ENCODE assay signal across 18 mouse cellular contexts in the genomic region with DNA sequence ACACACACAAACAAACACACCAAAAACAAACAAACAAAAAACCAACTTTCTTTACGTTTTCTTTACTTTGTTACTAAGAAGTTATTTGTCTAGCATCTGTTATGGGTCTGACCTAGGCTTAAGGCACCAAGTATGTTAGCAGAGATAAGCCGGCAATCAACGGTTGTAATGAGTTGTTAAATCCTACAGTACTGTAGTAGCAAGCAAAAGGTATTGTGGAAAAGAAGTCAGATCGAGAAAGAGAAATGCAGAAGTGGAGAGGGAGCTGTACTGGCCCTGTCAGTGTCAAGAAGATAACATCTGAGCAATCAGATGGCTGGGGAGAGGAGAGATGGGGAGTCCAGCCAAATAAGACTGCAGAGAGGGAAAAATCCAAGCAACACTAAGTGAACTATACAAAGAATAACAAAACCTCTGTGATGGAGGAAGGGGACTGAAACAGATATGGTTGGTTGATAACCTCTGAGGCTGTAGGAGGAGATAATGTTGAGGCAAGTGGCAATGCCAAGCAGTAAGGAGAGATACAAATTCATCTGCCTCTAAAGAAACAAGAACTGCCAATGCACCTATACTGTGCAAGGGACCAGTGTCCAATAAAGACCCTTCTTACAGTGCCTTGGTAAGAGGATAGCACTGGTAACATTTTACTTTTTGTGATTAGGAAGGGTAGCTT. TPM values are rescaled to one million over a fixed set of nuclear protein-coding genes. Genes with fewer than 3 reads are reported as not detected.
A peak's percentile ranks its signal among the peaks of the same experiment; 100 is the strongest.
DNase-seq lines count a peak whose midpoint lies in the region; ATAC-seq and TF ChIP-seq lines count a peak whose summit lies in the region.
"Had no signal": no experiment of that assay in that cellular context is flagged by ENCODE, and none has a peak within 500 bp of the region (broad histone marks: within the 10 kb centered on the region; RNA-seq: fewer than 3 reads in every experiment).

No protein-coding gene starts in this region.

- no peaks in the 10 kb centered on the region for H3K36me3 ChIP-seq in heart, embryonic 13.5 days
- no peaks in the 10 kb centered on the region for H3K36me3 ChIP-seq in G1E (replicated peaks)
- peaks cover 51% of the 10 kb centered on the region for H3K36me3 ChIP-seq in liver, embryonic 14.5 days (replicated peaks; ENCODE audit: control insufficient read depth, insufficient read depth, low read depth)
- no peaks in the 10 kb centered on the region for H3K36me3 ChIP-seq in neural tube, embryonic 15.5 days
- H3K36me3 ChIP-seq: embryonic facial prominence, embryonic 10.5 days; hindbrain, embryonic 10.5 days; limb, embryonic 13.5 days; neural tube, embryonic 13.5 days had no signal

- WGBS in heart, embryonic 13.5 days = 35% methylated on average over 4 of the region's 4 CpGs
- 5% methylated on average over 4 of the region's 4 CpGs for WGBS in liver, embryonic 14.5 days (ENCODE audit: insufficient replicate concordance)
- WGBS in neural tube, embryonic 15.5 days = 90% methylated on average over 4 of the region's 4 CpGs

- no peak for ATAC-seq in heart, embryonic 13.5 days (ENCODE audit: extremely low read depth, insufficient number of reproducible peaks, low FRiP score, low TSS enrichment)
- peak; percentile 86 for ATAC-seq in G1E (ENCODE audit: extremely low read depth, insufficient number of reproducible peaks, low FRiP score, poor library complexity, severe bottlenecking)
- peak; percentile 49 for ATAC-seq in erythroblast, adult 5-6 weeks (replicated peaks; ENCODE audit: low FRiP score, poor library complexity, severe bottlenecking)
- peak; percentile 38; the same call in 1 of the 2 replicates for ATAC-seq in liver, embryonic 14.5 days (ENCODE audit: insufficient read depth)
- no peak for ATAC-seq in neural tube, embryonic 15.5 days (ENCODE audit: low FRiP score)

- H3K9me3 ChIP-seq in heart, embryonic 13.5 days = no peaks in the 10 kb centered on the region
- H3K9me3 ChIP-seq in G1E (replicated peaks) = no peaks in the 10 kb centered on the region
- no peaks in the 10 kb centered on the region for H3K9me3 ChIP-seq in liver, embryonic 14.5 days (ENCODE audit: control insufficient read depth, low read length)
- H3K9me3 ChIP-seq in neural tube, embryonic 15.5 days (replicated peaks) = no peaks in the 10 kb centered on the region
- H3K9me3 ChIP-seq: embryonic facial prominence, embryonic 10.5 days; hindbrain, embryonic 10.5 days; limb, embryonic 13.5 days; neural tube, embryonic 13.5 days had no signal

- no peaks in the 10 kb centered on the region for H3K4me1 ChIP-seq in heart, embryonic 13.5 days
- peaks cover 67% of the 10 kb centered on the region for H3K4me1 ChIP-seq in G1E (ENCODE audit: insufficient read depth, low read depth, low read length)
- peaks cover 28 to 40% of the 10 kb centered on the region in 2 experiments for H3K4me1 ChIP-seq in liver, embryonic 14.5 days (replicated peaks; ENCODE audit: control insufficient read depth in 2 of 2, insufficient read depth in 2 of 2, low read length in 1 of 2)
- H3K4me1 ChIP-seq in neural tube, embryonic 15.5 days = no peaks in the 10 kb centered on the region
- H3K4me1 ChIP-seq: embryonic facial prominence, embryonic 10.5 days; hindbrain, embryonic 10.5 days; neural tube, embryonic 13.5 days had no signal

- peak overlapping the region; percentile 43 for H3K4me2 ChIP-seq in heart, embryonic 13.5 days
- H3K4me2 ChIP-seq in liver, embryonic 14.5 days (ENCODE audit: low read depth) = peak overlapping the region; percentile 94
- no peak overlapping the region for H3K4me2 ChIP-seq in neural tube, embryonic 15.5 days
- H3K4me2 ChIP-seq: limb, embryonic 13.5 days; neural tube, embryonic 13.5 days had no signal

- no peak for TF ChIP-seq CTCF in G1E (IDR thresholded peaks at IDR 0.05; ENCODE audit: low read depth, low read length)
- no peak for TF ChIP-seq CTCF in liver, embryonic 14.5 days (IDR thresholded peaks at IDR 0.05; ENCODE audit: low read depth)

- H3K27ac ChIP-seq in heart, embryonic 13.5 days (replicated peaks) = 0 out of 2 replicates have a peak overlapping the region, but pooled peaks have one; percentile 12
- peak overlapping the region; percentile 98 for H3K27ac ChIP-seq in liver, embryonic 14.5 days
- H3K27ac ChIP-seq in neural tube, embryonic 15.5 days (replicated peaks) = no peak overlapping the region
- H3K27ac ChIP-seq: embryonic facial prominence, embryonic 10.5 days; hindbrain, embryonic 10.5 days; limb, embryonic 13.5 days; neural tube, embryonic 13.5 days had no signal

- H3K4me3 ChIP-seq in heart, embryonic 13.5 days = peak overlapping the region; percentile 26
- H3K4me3 ChIP-seq in G1E (ENCODE audit: low read depth, low read length) = no peak overlapping the region; the same call in 1 of the 2 replicates
- peak overlapping the region; percentile 94 to 100 for H3K4me3 ChIP-seq in liver, embryonic 14.5 days (ENCODE audit: insufficient read depth in 1 of 2, low read depth in 2 of 2, low read length in 2 of 2)
- no peak overlapping the region for H3K4me3 ChIP-seq in neural tube, embryonic 15.5 days (replicated peaks)
- H3K4me3 ChIP-seq: embryonic facial prominence, embryonic 10.5 days; hindbrain, embryonic 10.5 days; limb, embryonic 13.5 days; neural tube, embryonic 13.5 days had no signal

- no peaks in the 10 kb centered on the region for H3K27me3 ChIP-seq in heart, embryonic 13.5 days (replicated peaks)
- no peaks in the 10 kb centered on the region for H3K27me3 ChIP-seq in G1E (ENCODE audit: insufficient read depth, low read length)
- H3K27me3 ChIP-seq in liver, embryonic 14.5 days (ENCODE audit: control insufficient read depth, insufficient read depth, low read length) = no peaks in the 10 kb centered on the region
- H3K27me3 ChIP-seq in neural tube, embryonic 15.5 days (replicated peaks) = no peaks in the 10 kb centered on the region
- H3K27me3 ChIP-seq: limb, embryonic 13.5 days; neural tube, embryonic 13.5 days had no signal

- DNase-seq in heart, postnatal 4 days = no peak
- peak; percentile 41 for DNase-seq in G1E (ENCODE audit: low spot score)
- no peak for DNase-seq in liver, embryonic 14.5 days (ENCODE audit: low read depth in 3 of 3, low spot score in 3 of 3)
- DNase-seq in kidney, adult 11 months = no peak
- DNase-seq in testis, postnatal 10 days (ENCODE audit: low spot score) = no peak
- DNase-seq: adrenal gland, adult 2 months; cerebellum, adult 11-12 months; cerebellum, postnatal 36 days; lung, postnatal 10 days; right cerebral cortex, postnatal 14 days; thymus, postnatal 4 days had no signal

- H3K9ac ChIP-seq in heart, embryonic 13.5 days = peak overlapping the region; percentile 14; the same call in 1 of the 2 replicates
- H3K9ac ChIP-seq in liver, embryonic 14.5 days (replicated peaks) = peak overlapping the region; percentile 99
- H3K9ac ChIP-seq in neural tube, embryonic 15.5 days (replicated peaks) = no peak overlapping the region
- H3K9ac ChIP-seq: limb, embryonic 13.5 days; neural tube, embryonic 13.5 days had no signal

- TF ChIP-seq EP300 in liver, embryonic 14.5 days (IDR thresholded peaks at IDR 0.05; ENCODE audit: low read depth) = peak; percentile 69

RNA-seq across cellular contexts. Expression of a gene that starts 14.3 kb away (rescaled TPM):
- polyA plus RNA-seq in heart, embryonic 13.5 days (2015; fragmentation: Nextera tagmentation; extraction: Ambion mirVana) = 2.8 and 4.7 TPM in 2 replicates
- total RNA-seq in heart, postnatal 4 days (2021) = 1 to 10 TPM; 1.7 to 1.8 TPM
- 10.5 and 64.3 TPM in 2 replicates for total RNA-seq in G1E (2014; fragmentation: Nextera tagmentation)
- total RNA-seq in G1E (2017) = 1.5 and 2.3 TPM in 2 replicates
- 0.12 and 0.18 TPM in 2 replicates for polyA plus RNA-seq in G1E (2012)
- total RNA-seq in erythroblast, adult 5-6 weeks (2015; ENCODE audit: low replicate concordance) = 700 and 785 TPM in 2 replicates
- total RNA-seq in erythroblast, adult 5-6 weeks (2017; ENCODE audit: low replicate concordance) = 760 and 890 TPM in 2 replicates
- 82.3 and 110 TPM in 2 replicates for polyA plus RNA-seq in liver, embryonic 14.5 days (2012; rRNA removed)
- polyA plus RNA-seq in liver, embryonic 14.5 days (2014; fragmentation: Nextera tagmentation; extraction: Ambion mirVana) = 192 and 209 TPM in 2 replicates
- polyA plus RNA-seq in neural tube, embryonic 15.5 days (2015; fragmentation: Nextera tagmentation; extraction: Ambion mirVana) = 0.28 and 0.60 TPM in 2 replicates

Comparison
In these comparisons a context has a peak if more than half of its experiments do, and no peak if none do; other contexts are left out.
1. ATAC-seq: peak in G1E (single experiment), erythroblast, adult 5-6 weeks (single experiment) and liver, embryonic 14.5 days (single experiment); none in heart, embryonic 13.5 days (single experiment) and neural tube, embryonic 15.5 days (single experiment).
2. H3K4me3 ChIP-seq: peak in heart, embryonic 13.5 days (single experiment) and liver, embryonic 14.5 days (2 of 2); none in G1E (single experiment) and neural tube, embryonic 15.5 days (single experiment).
3. RNA of a gene that starts 14.3 kb away (polyA plus RNA-seq): 82.3 to 209 TPM in liver, embryonic 14.5 days; 2.8 to 4.7 TPM in heart, embryonic 13.5 days, 0.28 to 0.60 TPM in neural tube, embryonic 15.5 days and 0.12 to 0.18 TPM in G1E; every median in the first group is over 10 times any median in the second.